Mouse (Mus musculus) heart, embryonic 12.5 days (tissue): ENCODE results near the gene Calml4. TPM values are rescaled to one million over a fixed set of nuclear protein-coding genes. Genes with fewer than 3 reads are reported as not detected.
A peak's percentile ranks its signal among the peaks of the same experiment; 100 is the strongest.

Experiments
- ATAC-seq: fragments of 200-750 bp; cut with Nextera tagmentation; 2 replicates; pipeline ENCODE4 v1.8.0; 2017; ENCODE audit warnings: moderate TSS enrichment, moderate library complexity; ENCODE audit not compliant: insufficient number of reproducible peaks, low FRiP score
- H3K27ac ChIP-seq: fragments of 300-500 bp; sonication (generic); 2 replicates; pipeline ENCODE4 v1.5.1; 2016; ENCODE audit warnings: mild to moderate bottlenecking, moderate library complexity; ENCODE audit not compliant: poor library complexity, severe bottlenecking
- H3K27me3 ChIP-seq: fragments of 300-500 bp; sonication (generic); replicated peaks from 2 replicates; pipeline ENCODE4 v1.6.1; 2016; ENCODE audit warnings: mild to moderate bottlenecking, moderate library complexity
- H3K36me3 ChIP-seq: fragments of 300-500 bp; sonication (generic); 2 replicates; pipeline ENCODE4 v1.6.1; 2016; ENCODE audit warnings: mild to moderate bottlenecking, moderate library complexity
- H3K4me1 ChIP-seq: fragments of 300-500 bp; sonication (generic); replicated peaks from 2 replicates; pipeline ENCODE4 v1.6.1; 2016; ENCODE audit warnings: mild to moderate bottlenecking
- H3K4me2 ChIP-seq: fragments of 300-500 bp; sonication (generic); 2 replicates; pipeline ENCODE4 v1.6.1; 2016; ENCODE audit warnings: mild to moderate bottlenecking, moderate library complexity
- H3K4me3 ChIP-seq: fragments of 300-500 bp; sonication (generic); 2 replicates; pipeline ENCODE4 v1.5.1; 2016; ENCODE audit warnings: mild to moderate bottlenecking
- H3K9ac ChIP-seq: fragments of 300-500 bp; sonication (generic); 2 replicates; pipeline ENCODE4 v1.6.1; 2016; ENCODE audit warnings: mild to moderate bottlenecking, moderate library complexity
- H3K9me3 ChIP-seq: fragments of 300-500 bp; sonication (generic); replicated peaks from 2 replicates; pipeline ENCODE4 v1.6.1; 2016; ENCODE audit warnings: mild to moderate bottlenecking, moderate library complexity
- WGBS: fragments of 180-500 bp; shearing (Covaris S2); methylation state at CpG from one replicate; pipeline ENCODE4 v1.1.7; 2016; 5-methylcytosine and 5-hydroxymethylcytosine counted together
- polyA plus RNA-seq: library from polyadenylated mRNA; unstranded; fragments of >200 nt; fragmentation: Nextera tagmentation; extraction: Ambion mirVana; gene quantifications from 2 replicates; pipeline ENCODE4 v1.2.1, GENCODE M21; 2016

The Calml4 gene
- polyA plus RNA-seq, 1 experiment from 2014 or later = 0.52 TPM

- Histone ChIP-seq H3K4me1 (no peaks in the 10 kb centered on the region), H3K36me3 (peaks cover 36% of the 10 kb centered on the region), H3K4me3 (no peak overlapping the region), H3K27me3 (no peaks in the 10 kb centered on the region), H3K27ac (no peak overlapping the region), H3K9me3 (no peaks in the 10 kb centered on the region; the same call in 1 of the 2 replicates), H3K4me2 (no peak overlapping the region), H3K9ac (no peak overlapping the region)
- WGBS = 94% methylated on average over 8 of the region's 8 CpGs
- no peak for ATAC-seq
Observed at GRCm38 (mm10) chr9:62905039-62905438, 47.2 kb downstream of the Calml4 start.

DNA sequence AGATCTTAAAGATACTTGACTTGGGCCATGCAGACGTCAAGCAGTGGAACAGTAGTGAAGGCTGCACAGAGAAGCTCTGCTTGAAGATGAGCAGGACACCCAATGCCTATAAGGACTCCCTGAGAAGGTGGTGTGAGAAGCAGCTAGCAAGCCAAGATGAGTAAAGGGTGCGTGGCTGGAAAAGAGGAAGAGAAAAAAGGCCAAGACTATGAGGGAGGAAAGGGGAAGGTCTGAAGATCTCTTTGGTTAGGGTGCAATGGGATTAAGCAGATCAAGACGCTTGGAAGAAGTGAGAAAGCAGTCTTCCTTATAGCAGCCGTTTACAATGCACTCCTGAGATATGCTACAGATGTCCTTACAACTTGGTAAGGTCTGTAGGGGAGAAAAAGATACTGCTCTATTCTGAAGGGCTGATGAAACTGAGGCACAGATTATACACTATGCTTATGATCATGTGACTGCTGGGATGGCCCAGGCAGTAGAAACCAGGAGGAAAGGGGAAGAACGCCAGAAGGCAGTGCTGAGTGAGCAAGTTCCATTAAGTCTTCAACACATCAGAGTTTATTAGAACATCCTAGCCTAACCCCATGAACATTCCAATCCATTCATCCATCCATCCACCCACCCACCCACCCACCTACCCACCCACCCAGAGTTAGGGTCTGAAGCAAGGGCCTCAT is 55.6 kb downstream of the Calml4 start:
- Histone ChIP-seq H3K9ac (no peak overlapping the region), H3K27ac (no peak overlapping the region), H3K4me1 (0 out of 2 replicates have a peak, but pooled peaks cover 2% of the 10 kb centered on the region), H3K4me3 (no peak overlapping the region), H3K9me3 (peaks cover 5% of the 10 kb centered on the region), H3K27me3 (no peaks in the 10 kb centered on the region), H3K36me3 (peaks cover 67% of the 10 kb centered on the region), H3K4me2 (no peak overlapping the region)
- ATAC-seq = no peak
- WGBS = 86% methylated on average over 5 of the region's 5 CpGs

GRCm38 (mm10) chr9:62917059-62917458 is 59.2 kb downstream of the Calml4 start:
- Histone ChIP-seq H3K4me2 (no peak overlapping the region), H3K4me3 (no peak overlapping the region), H3K27ac (no peak overlapping the region), H3K9ac (no peak overlapping the region), H3K36me3 (peaks cover 52% of the 10 kb centered on the region), H3K27me3 (no peaks in the 10 kb centered on the region), H3K4me1 (0 out of 2 replicates have a peak, but pooled peaks cover 2% of the 10 kb centered on the region), H3K9me3 (peaks cover 5% of the 10 kb centered on the region)
- WGBS = 90% methylated on average over 1 of the region's 1 CpGs
- ATAC-seq = no peak

DNA sequence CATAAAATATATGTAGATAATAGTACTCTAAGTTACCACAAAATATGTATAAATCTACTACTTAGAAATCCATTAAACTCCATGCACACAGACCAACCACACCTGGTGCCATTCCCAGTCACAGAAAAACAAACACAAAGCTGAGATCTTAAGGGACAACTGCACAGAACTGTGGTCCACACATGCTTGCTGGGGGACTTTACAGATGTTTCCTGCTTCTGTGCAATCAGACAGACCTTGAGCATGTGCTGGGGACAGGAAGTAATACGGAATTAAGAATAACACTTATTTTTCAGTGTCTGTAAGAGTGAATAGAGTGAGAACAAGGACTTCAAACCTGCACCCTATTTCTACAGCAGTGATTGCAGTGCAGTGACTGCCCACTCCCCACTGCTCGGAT is 63.0 kb downstream of the Calml4 start:
- Histone ChIP-seq H3K4me3 (no peak overlapping the region), H3K9ac (no peak overlapping the region), H3K4me1 (peaks cover 5% of the 10 kb centered on the region; the same call in 1 of the 2 replicates), H3K36me3 (peaks cover 31% of the 10 kb centered on the region), H3K4me2 (no peak overlapping the region), H3K27me3 (no peaks in the 10 kb centered on the region), H3K27ac (0 out of 2 replicates have a peak overlapping the region, but pooled peaks have one; percentile 0), H3K9me3 (peaks cover 3% of the 10 kb centered on the region; the same call in 1 of the 2 replicates)
- no peak for ATAC-seq
- 72% methylated on average over 2 of the region's 2 CpGs for WGBS

GRCm38 (mm10) chr9:62924886-62925610 is 67.2 kb downstream of the Calml4 start:
- peaks cover 9% of the 10 kb centered on the region for H3K36me3 ChIP-seq
- no peak overlapping the region for H3K27ac ChIP-seq
- no peak overlapping the region for H3K4me2 ChIP-seq
- 84% methylated on average over 2 of the region's 2 CpGs for WGBS
- H3K4me1 ChIP-seq = peaks cover 3% of the 10 kb centered on the region; the same call in 1 of the 2 replicates
- no peak overlapping the region for H3K9ac ChIP-seq
- no peak for ATAC-seq
- H3K9me3 ChIP-seq = no peaks in the 10 kb centered on the region
- no peaks in the 10 kb centered on the region for H3K27me3 ChIP-seq
- H3K4me3 ChIP-seq = no peak overlapping the region

Other genes starting within 250 kb of the Calml4 start
- 0.71 and 1.00 TPM in 2 replicates for gene Itga11, start 180.3 kb upstream of the Calml4 start, polyA plus RNA-seq
- gene Fem1b, start 46.1 kb upstream of the Calml4 start, polyA plus RNA-seq = 23.4 and 23.9 TPM in 2 replicates
- gene Cln6, start 19.3 kb upstream of the Calml4 start, polyA plus RNA-seq = 19.6 and 21.6 TPM in 2 replicates
- gene Pias1, start 129.8 kb downstream of the Calml4 start, polyA plus RNA-seq = 42.9 TPM in 2 replicates